Comparison of ENCODE assay signal across 12 mouse cellular contexts in the genomic region with DNA sequence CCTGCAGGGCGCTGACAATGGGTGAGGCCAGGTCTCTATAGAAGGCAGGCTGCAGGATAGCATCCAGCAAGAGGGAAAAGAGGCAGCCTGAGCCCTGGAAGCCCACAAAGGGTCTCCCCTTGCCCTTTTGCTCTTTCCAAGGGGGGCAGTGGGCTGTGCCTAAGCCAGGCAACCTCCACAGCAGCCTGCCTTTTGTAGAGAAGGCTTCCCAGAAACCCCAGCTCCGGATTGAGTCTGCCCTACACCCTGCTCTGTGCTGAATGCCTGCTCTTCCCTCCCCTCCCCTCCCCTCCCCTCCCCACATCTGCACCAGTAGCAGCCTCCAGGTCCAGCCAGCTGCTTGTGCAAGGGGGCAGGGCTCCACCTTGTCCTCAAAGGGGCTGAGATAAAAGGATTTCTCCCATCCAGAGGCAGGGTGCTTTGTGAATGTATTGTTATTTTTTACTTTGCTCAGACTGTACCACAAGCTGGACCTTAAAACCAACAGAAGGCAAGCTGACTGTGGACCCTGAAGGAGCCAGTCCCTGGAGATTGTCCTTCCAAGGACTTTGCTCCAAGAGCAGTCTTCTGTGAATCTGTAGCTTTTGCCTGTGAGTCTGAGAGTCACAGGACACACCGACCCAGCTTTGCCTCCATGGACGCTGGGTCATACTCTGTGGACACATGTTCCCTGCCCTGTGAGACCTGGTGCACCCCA.
A peak's percentile ranks its signal among the peaks of the same experiment; 100 is the strongest.
DNase-seq lines count a peak whose midpoint lies in the region; ATAC-seq and TF ChIP-seq lines count a peak whose summit lies in the region.
"Had no signal": no experiment of that assay in that cellular context is flagged by ENCODE, and none has a peak within 500 bp of the region (broad histone marks: within the 10 kb centered on the region; RNA-seq: fewer than 3 reads in every experiment).

No protein-coding gene starts in this region.

- TF ChIP-seq CTCF in ES-Bruce4 (IDR thresholded peaks at IDR 0.05; ENCODE audit: low read depth, low read length): no peak

- peak; percentile 24 for TF ChIP-seq EP300 in ES-Bruce4 (IDR thresholded peaks at IDR 0.05; ENCODE audit: insufficient read depth, low read depth, low read length)

- H3K4me1 ChIP-seq in ES-Bruce4 (ENCODE audit: control insufficient read depth, insufficient read depth, low read length): peaks cover 17% of the 10 kb centered on the region
- H3K4me1 ChIP-seq in embryonic facial prominence, embryonic 12.5 days: no peaks in the 10 kb centered on the region
- H3K4me1 ChIP-seq in midbrain, embryonic 11.5 days (ENCODE audit: control insufficient read depth, insufficient read depth, low read length): peaks cover 38% of the 10 kb centered on the region

- H3K4me2 ChIP-seq in embryonic facial prominence, embryonic 12.5 days (replicated peaks): no peak overlapping the region
- peak overlapping the region; percentile 40; the same call in 1 of the 2 replicates for H3K4me2 ChIP-seq in midbrain, embryonic 11.5 days

- no peak overlapping the region for H3K4me3 ChIP-seq in ES-Bruce4 (ENCODE audit: low read depth, low read length)
- H3K4me3 ChIP-seq in embryonic facial prominence, embryonic 12.5 days: no peak overlapping the region
- no peak overlapping the region for H3K4me3 ChIP-seq in midbrain, embryonic 11.5 days (ENCODE audit: low read depth, low read length)

- peak; percentile 68 for ATAC-seq in embryonic facial prominence, embryonic 12.5 days (ENCODE audit: insufficient number of reproducible peaks, insufficient read depth, low FRiP score, low TSS enrichment)
- ATAC-seq in midbrain, embryonic 11.5 days (ENCODE audit: low FRiP score): peak; percentile 92
- ATAC-seq: inflammation-experienced regulatory T-cells, adult 6 months had no signal

- WGBS in embryonic facial prominence, embryonic 12.5 days: 10% methylated on average over 4 of the region's 4 CpGs
- WGBS in midbrain, embryonic 11.5 days: 6% methylated on average over 4 of the region's 4 CpGs

- H3K9ac ChIP-seq in ES-Bruce4 (ENCODE audit: low read depth, poor library complexity, severe bottlenecking): no peak overlapping the region
- H3K9ac ChIP-seq in embryonic facial prominence, embryonic 12.5 days: no peak overlapping the region
- no peak overlapping the region for H3K9ac ChIP-seq in midbrain, embryonic 11.5 days (ENCODE audit: low read length)

- no peak for TF ChIP-seq POLR2A in ES-Bruce4 (IDR thresholded peaks at IDR 0.05; ENCODE audit: insufficient read depth, low read length)

- peak; percentile 51 for DNase-seq in heart, adult 11 months
- DNase-seq in heart, adult 9 months (ENCODE audit: low spot score in 2 of 2): no peak
- DNase-seq in midbrain, embryonic 11.5 days (ENCODE audit: low spot score, missing footprints): peak; percentile 93
- DNase-seq in thymus, postnatal 14 days: no peak
- DNase-seq in frontal cortex, postnatal 36 days (ENCODE audit: low spot score in 2 of 2): no peak
- no peak for DNase-seq in gastrocnemius, postnatal 4 days (ENCODE audit: low spot score in 2 of 2)
- DNase-seq: adrenal gland, postnatal 10 days; cerebellum, adult 11-12 months; lung, postnatal 4 days had no signal

- H3K27ac ChIP-seq in ES-Bruce4 (ENCODE audit: insufficient read depth, low read length): peak overlapping the region; percentile 37; the same call in 1 of the 2 replicates
- no peak overlapping the region for H3K27ac ChIP-seq in embryonic facial prominence, embryonic 12.5 days
- peak overlapping the region; percentile 82 for H3K27ac ChIP-seq in midbrain, embryonic 11.5 days (ENCODE audit: low read depth, low read length)

- no peaks in the 10 kb centered on the region for H3K9me3 ChIP-seq in ES-Bruce4 (replicated peaks; ENCODE audit: control insufficient read depth, insufficient read depth, low read length, poor library complexity, severe bottlenecking)
- no peaks in the 10 kb centered on the region for H3K9me3 ChIP-seq in embryonic facial prominence, embryonic 12.5 days
- H3K9me3 ChIP-seq in midbrain, embryonic 11.5 days (ENCODE audit: control insufficient read depth, low read length): no peaks in the 10 kb centered on the region

- H3K36me3 ChIP-seq in ES-Bruce4 (ENCODE audit: control insufficient read depth, insufficient read depth, low read length, poor library complexity, severe bottlenecking): no peaks in the 10 kb centered on the region
- H3K36me3 ChIP-seq in embryonic facial prominence, embryonic 12.5 days: no peaks in the 10 kb centered on the region
- no peaks in the 10 kb centered on the region for H3K36me3 ChIP-seq in midbrain, embryonic 11.5 days (ENCODE audit: control insufficient read depth, insufficient read depth, low read length)

- H3K27me3 ChIP-seq in ES-Bruce4 (ENCODE audit: control insufficient read depth, insufficient read depth, low read length, poor library complexity, severe bottlenecking): no peaks in the 10 kb centered on the region
- peaks cover 45% of the 10 kb centered on the region for H3K27me3 ChIP-seq in embryonic facial prominence, embryonic 12.5 days
- peaks cover 3% of the 10 kb centered on the region; the same call in 1 of the 2 replicates for H3K27me3 ChIP-seq in midbrain, embryonic 11.5 days (ENCODE audit: control insufficient read depth, insufficient read depth, low read length)

Comparison
In these comparisons a context has a peak if more than half of its experiments do, and no peak if none do; other contexts are left out.
1. DNase-seq: peak in heart, adult 11 months (single experiment) and midbrain, embryonic 11.5 days (single experiment); none in heart, adult 9 months (0 of 2), thymus, postnatal 14 days (single experiment), frontal cortex, postnatal 36 days (0 of 2) and gastrocnemius, postnatal 4 days (0 of 2).